Mouse (Mus musculus) layer of hippocampus, adult 9-11 months (tissue): Measurements from ENCODE around the gene Map3k7.

Experiments used
- DNase-seq: peaks from one replicate; pipeline ENCODE4 v3.0.0; 2022

Map3k7 gene

GRCm38 (mm10) chr4:32063291-32063690, 99.4 kb downstream of the Map3k7 start:
- DNase-seq = no peak
